In the genomic region with DNA sequence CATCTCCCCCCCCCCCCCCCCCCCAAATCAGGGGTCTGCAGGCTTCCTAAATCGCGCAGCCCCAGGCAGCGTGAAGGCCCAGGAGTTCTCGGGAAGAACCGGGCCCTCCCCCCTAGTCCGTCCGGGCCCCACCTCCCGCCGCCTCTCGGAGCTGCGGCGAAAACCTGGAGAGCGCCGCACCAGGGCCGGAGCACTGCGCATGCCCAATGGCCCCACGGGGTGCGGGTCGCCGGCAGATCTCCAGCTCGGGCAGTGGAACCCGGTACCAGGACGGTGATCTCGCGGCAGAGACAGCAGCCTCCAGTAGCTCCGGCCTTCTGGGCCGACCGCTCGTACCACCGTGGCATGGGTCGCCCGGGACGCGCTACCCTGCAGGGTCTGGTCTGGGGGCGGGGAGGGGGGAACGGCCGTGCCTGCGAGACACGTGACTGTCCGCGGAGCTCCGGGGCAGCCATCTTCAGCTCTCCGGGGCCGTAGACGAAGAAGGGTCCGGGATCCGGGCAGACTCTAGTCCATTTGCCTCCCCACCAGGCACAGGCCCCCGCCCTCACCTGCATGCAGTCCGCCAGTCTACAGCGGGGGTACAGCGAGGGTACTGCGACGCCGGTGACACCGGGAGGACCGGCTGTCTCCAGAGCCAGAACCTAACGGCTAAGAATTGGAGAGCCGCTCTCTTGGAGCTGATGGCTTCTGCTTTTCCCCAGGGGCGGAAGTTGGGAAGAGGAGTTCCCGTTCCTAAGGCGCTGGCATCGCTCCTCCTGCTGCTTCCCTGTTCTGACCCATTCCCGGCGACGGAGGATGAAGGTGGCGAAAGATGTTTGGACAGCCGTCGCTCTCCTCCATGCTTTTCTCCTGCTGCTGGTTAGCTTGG, we compare ENCODE assay signal across 8 mouse cellular contexts. TPM values are rescaled to one million over a fixed set of nuclear protein-coding genes. Genes with fewer than 3 reads are reported as not detected.
A peak's percentile ranks its signal among the peaks of the same experiment; 100 is the strongest.
DNase-seq lines count a peak whose midpoint lies in the region; ATAC-seq and TF ChIP-seq lines count a peak whose summit lies in the region.

A gene (minus strand): TSS at position 714 of the 871 bp plus-strand sequence.

- H3K4me2 ChIP-seq in hindbrain, embryonic 16.5 days (ENCODE audit: low read length): peak within 1 kb of the TSS; percentile 85

- H3K36me3 ChIP-seq in hindbrain, embryonic 16.5 days (ENCODE audit: control insufficient read depth, insufficient read depth, low read length): no peaks in the 10 kb centered on the region
- H3K36me3 ChIP-seq in macrophage (ENCODE audit: inconsistent target): no peaks in the 10 kb centered on the region

- TF ChIP-seq CTCF in gastrocnemius, adult 2 months (IDR thresholded peaks at IDR 0.05): no peak
- TF ChIP-seq CTCF in left cerebral cortex, adult 2 months (IDR thresholded peaks at IDR 0.05): no peak

- no peaks in the 10 kb centered on the region for H3K27me3 ChIP-seq in hindbrain, embryonic 16.5 days (replicated peaks; ENCODE audit: control insufficient read depth, insufficient read depth, low read length)

- peak within 1 kb of the TSS; percentile 95 for H3K4me3 ChIP-seq in gastrocnemius, adult 2 months
- H3K4me3 ChIP-seq in hindbrain, embryonic 16.5 days (ENCODE audit: low read length): peak within 1 kb of the TSS; percentile 68
- H3K4me3 ChIP-seq in left cerebral cortex, adult 2 months: peak within 1 kb of the TSS; percentile 98
- H3K4me3 ChIP-seq in macrophage (ENCODE audit: inconsistent target): peak within 1 kb of the TSS; percentile 54

- peaks cover 16% of the 10 kb centered on the region for H3K4me1 ChIP-seq in hindbrain, embryonic 16.5 days (ENCODE audit: control insufficient read depth, insufficient read depth, low read depth, low read length)

- peak within 1 kb of the TSS; percentile 94 for H3K27ac ChIP-seq in gastrocnemius, adult 2 months
- peak within 1 kb of the TSS; percentile 97 for H3K27ac ChIP-seq in hindbrain, embryonic 16.5 days (ENCODE audit: low read depth, low read length)
- peak within 1 kb of the TSS; percentile 99 for H3K27ac ChIP-seq in left cerebral cortex, adult 2 months
- peak within 1 kb of the TSS; percentile 81 for H3K27ac ChIP-seq in macrophage

- H3K9ac ChIP-seq in hindbrain, embryonic 16.5 days (ENCODE audit: low read depth, low read length): peak within 1 kb of the TSS; percentile 89

- WGBS in hindbrain, embryonic 16.5 days: 1% methylated on average over 54 of the region's 68 CpGs
- WGBS in macrophage (ENCODE audit: missing documents): 3% methylated on average over 66 of the region's 68 CpGs

- H3K9me3 ChIP-seq in hindbrain, embryonic 16.5 days (ENCODE audit: control insufficient read depth, low read length): no peaks in the 10 kb centered on the region

- intact Hi-C loops in gastrocnemius, adult 2 months (cut with DNase I): loop anchor here (5.0 kb wide), 4 partner anchors 98 to 282 kb away; a partner anchor contains a TSS
- intact Hi-C loops in left cerebral cortex, adult 2 months (cut with DNase I): loop anchor here (2.0 to 10.0 kb wide), 6 partner anchors 44 to 280 kb away; a partner anchor contains a TSS

- ATAC-seq in activated CD4-positive, CD25-positive, alpha-beta regulatory T cell, adult 4 months: peak; percentile 41
- ATAC-seq in common myeloid progenitor, adult 5-6 weeks (replicated peaks; ENCODE audit: low read depth, poor library complexity, severe bottlenecking): peak; percentile 69
- peak; percentile 95 for ATAC-seq in hindbrain, embryonic 16.5 days

- peak; percentile 97 for DNase-seq in gastrocnemius, adult 2 months
- peak; percentile 93 to 94 for DNase-seq in left cerebral cortex, adult 2 months (ENCODE audit: extremely low spot score in 1 of 2, low spot score in 2 of 2)
- peak; percentile 93 for DNase-seq in right cerebral cortex, adult 18-20 months
- DNase-seq in urinary bladder, adult 2 months (ENCODE audit: low spot score): peak; percentile 94

- H3K79me2 ChIP-seq in macrophage (ENCODE audit: inconsistent target): peaks cover 30% of the 10 kb centered on the region

RNA-seq across cellular contexts. Expression of the gene that starts here (rescaled TPM):
- 10 to 100 TPM; 37.6 to 52.4 TPM for polyA plus RNA-seq in activated CD4-positive, CD25-positive, alpha-beta regulatory T cell, adult 4 months (2017; shearing (Covaris generic))
- 57.7 and 83.4 TPM in 2 replicates for total RNA-seq in common myeloid progenitor, adult 5-6 weeks (2017)
- total RNA-seq in gastrocnemius, adult 2 months (2021): 10 to 100 TPM; 53.8 to 62.8 TPM
- polyA plus RNA-seq in hindbrain, embryonic 16.5 days (2015; fragmentation: Nextera tagmentation; extraction: Ambion mirVana): 21.7 and 22.9 TPM in 2 replicates
- 10 to 100 TPM; 58.8 to 59.5 TPM for total RNA-seq in left cerebral cortex, adult 2 months (2021)
- total RNA-seq in macrophage (2018; cell fraction: chromatin; rRNA removed): 100 to 1,000 TPM in 19 of 26 experiments, 10 to 100 TPM in 7; 65.8 to 794 (median 177) TPM
- 100 to 1,000 TPM in 4 of 26 experiments, 10 to 100 TPM in 22; 12.3 to 158 (median 26.9) TPM for total RNA-seq in macrophage (2018; cell fraction: cytosol; rRNA removed)
- 100 to 1,000 TPM in 18 of 26 experiments, 10 to 100 TPM in 8; 34.3 to 509 (median 145) TPM for total RNA-seq in macrophage (2018; cell fraction: nucleus; rRNA removed)
- polyA plus RNA-seq in macrophage (2018): 20.0 to 20.8 TPM (median 20.7 TPM) in 3 replicates
- 22.2 and 26.6 TPM in 2 replicates for polyA plus RNA-seq in urinary bladder, adult 2 months (2012; rRNA removed)

Comparison
In these comparisons a context has a peak if more than half of its experiments do, and no peak if none do; other contexts are left out.
1. Peak in every context shown above with its lines: DNase-seq, ATAC-seq, H3K4me3 ChIP-seq and H3K27ac ChIP-seq.
2. ATAC-seq: peak in every context shown above with its lines; median percentile 95 in hindbrain, embryonic 16.5 days; 69 in common myeloid progenitor, adult 5-6 weeks; 41 in activated CD4-positive, CD25-positive, alpha-beta regulatory T cell, adult 4 months.